Mouse (Mus musculus): ENCODE measurements at regions not wholly inside any gene's neighbourhood (a gene's known extent, or its start where the extent isn't known, plus 50 kb on each side); places are given as distances from the start of the nearest gene placed in this dataset.
A peak's percentile ranks its signal among the peaks of the same experiment; 100 is the strongest.

GRCm38 (mm10) chr4:131138891-131139290 lies 194.7 kb downstream of the Matn1 start:
- H3K27ac ChIP-seq (ENCODE audit: insufficient read depth, low read depth): no peak overlapping the region
- peaks cover 67% of the 10 kb centered on the region for H3K27me3 ChIP-seq (replicated peaks)
- no peak overlapping the region for H3K4me2 ChIP-seq (ENCODE audit: insufficient read depth, low read depth, poor library complexity, severe bottlenecking)
- no peaks in the 10 kb centered on the region for H3K36me3 ChIP-seq (replicated peaks in 1 of 2; ENCODE audit: control insufficient read depth in 1 of 2, insufficient read depth in 1 of 2, low read length in 1 of 2)
- in situ Hi-C loops (cut with MboI; ENCODE audit: low pct_ligation_motif_present, low pct_unique_long_range_greater_than_20kb, low sequenced_read_pairs): loop anchor here (25.0 kb wide), 1 partner anchor 177 kb away; no protein-coding TSS in a partner anchor
- no peak overlapping the region for H3K9ac ChIP-seq (ENCODE audit: insufficient read depth, low read depth)
- TF ChIP-seq JUN (IDR thresholded peaks at IDR 0.05; ENCODE audit: insufficient read depth, low read depth, low read length) (no peak), MEF2A (IDR thresholded peaks at IDR 0.05; ENCODE audit: borderline replicate concordance, low read depth, low read length) (no peak), ZNF384 (IDR thresholded peaks at IDR 0.05; ENCODE audit: low read depth, low read length) (no peak)
- H3K79me2 ChIP-seq (replicated peaks; ENCODE audit: control insufficient read depth, extremely low read depth, insufficient read depth, poor library complexity, severe bottlenecking): no peaks in the 10 kb centered on the region
- peaks cover 4% of the 10 kb centered on the region for H3K9me3 ChIP-seq (replicated peaks; ENCODE audit: low read length)
- no peaks in the 10 kb centered on the region for H3K4me1 ChIP-seq (ENCODE audit: control insufficient read depth in 1 of 2, insufficient read depth in 2 of 2)
- H3K4me3 ChIP-seq (replicated peaks in 1 of 3; ENCODE audit: low read depth in 2 of 3, low read length in 2 of 3, poor library complexity in 1 of 3): no peak overlapping the region
- dilution Hi-C loops (cut with MboI; ENCODE audit: extremely low pct_ligation_motif_present, extremely low pct_unique_long_range_greater_than_20kb, low sequenced_read_pairs): no loop called here
- DNase-seq (ENCODE audit: extremely low read depth): no peak

- in situ Hi-C loops (cut with MboI; ENCODE audit: low pct_ligation_motif_present, low pct_unique_long_range_greater_than_20kb, low sequenced_read_pairs): loop anchor here (25.0 kb wide), 1 partner anchor 180 kb away; no protein-coding TSS in a partner anchor
Measured at GRCm38 (mm10) chr4:131141890-131142465, 197.8 kb downstream of the Matn1 start.

GRCm38 (mm10) chr4:131145507-131145906 lies 201.3 kb downstream of the Matn1 start:
- Histone ChIP-seq H3K4me1 (ENCODE audit: control insufficient read depth in 1 of 2, insufficient read depth in 2 of 2) (no peaks in the 10 kb centered on the region), H3K4me2 (ENCODE audit: insufficient read depth, low read depth, poor library complexity, severe bottlenecking) (no peak overlapping the region), H3K36me3 (replicated peaks in 1 of 2; ENCODE audit: control insufficient read depth in 1 of 2, insufficient read depth in 1 of 2, low read length in 1 of 2) (no peaks in the 10 kb centered on the region), H3K9me3 (replicated peaks; ENCODE audit: low read length) (peaks cover 11% of the 10 kb centered on the region), H3K9ac (ENCODE audit: insufficient read depth, low read depth) (no peak overlapping the region), H3K4me3 (replicated peaks in 1 of 3; ENCODE audit: low read depth in 2 of 3, low read length in 2 of 3, poor library complexity in 1 of 3) (no peak overlapping the region), H3K27ac (ENCODE audit: insufficient read depth, low read depth) (no peak overlapping the region), H3K79me2 (replicated peaks; ENCODE audit: control insufficient read depth, extremely low read depth, insufficient read depth, poor library complexity, severe bottlenecking) (no peaks in the 10 kb centered on the region), H3K27me3 (replicated peaks) (peaks cover 42% of the 10 kb centered on the region)
- dilution Hi-C loops (cut with MboI; ENCODE audit: extremely low pct_ligation_motif_present, extremely low pct_unique_long_range_greater_than_20kb, low sequenced_read_pairs) (no loop called here), in situ Hi-C loops (cut with MboI; ENCODE audit: low pct_ligation_motif_present, low pct_unique_long_range_greater_than_20kb, low sequenced_read_pairs) (loop anchor here (25.0 kb wide), 1 partner anchor 183 kb away; no protein-coding TSS in a partner anchor)
- TF ChIP-seq TCF12 (IDR thresholded peaks at IDR 0.05; ENCODE audit: low read depth, low read length): no peak
- TF ChIP-seq POLR2AphosphoS2 (IDR thresholded peaks at IDR 0.05; ENCODE audit: low read depth, low read length): no peak
- TF ChIP-seq CTCF (conservative IDR thresholded peaks at IDR 0.05 in 1 of 2, IDR thresholded peaks at IDR 0.05 in 1 of 2; ENCODE audit: low read depth in 2 of 2, low read length in 2 of 2): peak; percentile 37 to 64; a peak in 3 of 4 replicates
- DNase-seq (ENCODE audit: extremely low read depth): peak; percentile 11

More at GRCm38 (mm10) chr4:131141890-131142465, 197.8 kb downstream of the Matn1 start:
- dilution Hi-C loops (cut with MboI; ENCODE audit: extremely low pct_ligation_motif_present, extremely low pct_unique_long_range_greater_than_20kb, low sequenced_read_pairs): no loop called here
- H3K4me2 ChIP-seq (ENCODE audit: insufficient read depth, low read depth, poor library complexity, severe bottlenecking): no peak overlapping the region
- H3K9me3 ChIP-seq (replicated peaks; ENCODE audit: low read length): peaks cover 11% of the 10 kb centered on the region
- H3K4me1 ChIP-seq (ENCODE audit: control insufficient read depth in 1 of 2, insufficient read depth in 2 of 2): no peaks in the 10 kb centered on the region
- no peaks in the 10 kb centered on the region for H3K36me3 ChIP-seq (replicated peaks in 1 of 2; ENCODE audit: control insufficient read depth in 1 of 2, insufficient read depth in 1 of 2, low read length in 1 of 2)
- H3K4me3 ChIP-seq (replicated peaks in 1 of 3; ENCODE audit: low read depth in 2 of 3, low read length in 2 of 3, poor library complexity in 1 of 3): no peak overlapping the region
- H3K27ac ChIP-seq (ENCODE audit: insufficient read depth, low read depth): no peak overlapping the region
- no peak for DNase-seq (ENCODE audit: extremely low read depth)
- H3K27me3 ChIP-seq (replicated peaks): peaks cover 43% of the 10 kb centered on the region
- TF ChIP-seq ELF1 (IDR thresholded peaks at IDR 0.05; ENCODE audit: low read depth, low read length): no peak
- no peak for TF ChIP-seq MEF2A (IDR thresholded peaks at IDR 0.05; ENCODE audit: borderline replicate concordance, low read depth, low read length)
- no peak for TF ChIP-seq MAFK (IDR thresholded peaks at IDR 0.05; ENCODE audit: insufficient replicate concordance, low read length)
- no peak for TF ChIP-seq CTCF (conservative IDR thresholded peaks at IDR 0.05 in 1 of 2, IDR thresholded peaks at IDR 0.05 in 1 of 2; ENCODE audit: low read depth in 2 of 2, low read length in 2 of 2)
- TF ChIP-seq USF2 (conservative IDR thresholded peaks at IDR 0.05; ENCODE audit: low read depth, low read length): no peak
- TF ChIP-seq SIN3A (IDR thresholded peaks at IDR 0.05; ENCODE audit: low read length): no peak
- TF ChIP-seq ZKSCAN1 (IDR thresholded peaks at IDR 0.05; ENCODE audit: borderline replicate concordance, low read depth, low read length): no peak
- TF ChIP-seq UBTF (IDR thresholded peaks at IDR 0.05; ENCODE audit: low read depth, low read length): no peak
- no peak for TF ChIP-seq NRF1 (IDR thresholded peaks at IDR 0.05; ENCODE audit: low read depth, low read length)
- TF ChIP-seq MXI1 (IDR thresholded peaks at IDR 0.05; ENCODE audit: low read depth, low read length): no peak
- no peak for TF ChIP-seq MYC (IDR thresholded peaks at IDR 0.05; ENCODE audit: low read depth, low read length)
- TF ChIP-seq KAT2A (IDR thresholded peaks at IDR 0.05; ENCODE audit: insufficient replicate concordance, low read length): no peak
- TF ChIP-seq BHLHE40 (IDR thresholded peaks at IDR 0.05; ENCODE audit: low read depth, low read length): no peak
- no peak for TF ChIP-seq TBP (conservative IDR thresholded peaks at IDR 0.05; ENCODE audit: low read depth, low read length)
- no peak for TF ChIP-seq CHD1 (IDR thresholded peaks at IDR 0.05; ENCODE audit: low read depth, low read length)
- TF ChIP-seq HCFC1 (IDR thresholded peaks at IDR 0.05; ENCODE audit: low read depth, low read length): no peak
- no peak for TF ChIP-seq CHD2 (IDR thresholded peaks at IDR 0.05; ENCODE audit: low read length)
- TF ChIP-seq RAD21 (IDR thresholded peaks at IDR 0.05; ENCODE audit: low read depth, low read length): no peak
- TF ChIP-seq E2F4 (IDR thresholded peaks at IDR 0.05; ENCODE audit: insufficient replicate concordance, low read depth, low read length): no peak
- H3K79me2 ChIP-seq (replicated peaks; ENCODE audit: control insufficient read depth, extremely low read depth, insufficient read depth, poor library complexity, severe bottlenecking): no peaks in the 10 kb centered on the region
- H3K9ac ChIP-seq (ENCODE audit: insufficient read depth, low read depth): no peak overlapping the region

All from CH12.LX (cell line).